Mouse (Mus musculus) CH12.LX (cell line): Measurements from ENCODE around the gene Ptov1. TPM values are rescaled to one million over a fixed set of nuclear protein-coding genes. Genes with fewer than 3 reads are reported as not detected.

Source experiments
- DNase-seq: peaks from one replicate; pipeline ENCODE4 v3.0.0-alpha.2; 2013; ENCODE audit errors: extremely low read depth
- H3K27ac ChIP-seq: 2 replicates; pipeline ENCODE4 v1.5.1; 2012; ENCODE audit warnings: low read depth, mild to moderate bottlenecking, control low read depth, moderate library complexity; ENCODE audit not compliant: insufficient read depth
- H3K27me3 ChIP-seq: replicated peaks from 2 replicates; pipeline ENCODE3; 2012; ENCODE audit warnings: inconsistent platforms
- H3K36me3 ChIP-seq, 2 experiments: replicated peaks in 1 of 2; 2 replicates each; pipeline versions ENCODE3 to v1.6.1; 2012; ENCODE audit warnings: inconsistent platforms in 1 of 2, low read length in 1 of 2, mild to moderate bottlenecking in 1 of 2, mixed read lengths in 1 of 2, moderate library complexity in 1 of 2; ENCODE audit not compliant: control insufficient read depth in 1 of 2, insufficient read depth in 1 of 2
- H3K4me1 ChIP-seq, 2 experiments: 2 replicates each; pipeline ENCODE4 v1.6.1; 2012; ENCODE audit warnings: inconsistent platforms in 1 of 2, moderate library complexity in 1 of 2; ENCODE audit not compliant: insufficient read depth in 2 of 2, control insufficient read depth in 1 of 2
- H3K4me2 ChIP-seq: 2 replicates; pipeline ENCODE4 v1.6.1; 2012; ENCODE audit warnings: low read depth, mild to moderate bottlenecking, control low read depth; ENCODE audit not compliant: poor library complexity, insufficient read depth, severe bottlenecking
- H3K4me3 ChIP-seq, 3 experiments: fragments of 150-350 bp in 1 of 3; sonication (generic) in 1 of 3; replicated peaks in 1 of 3; 2 replicates each; pipeline versions ENCODE3 to v1.5.1; 2011 to 2012; ENCODE audit warnings: low read depth in 2 of 3, low read length in 2 of 3, mild to moderate bottlenecking in 2 of 3, moderate library complexity in 2 of 3, control low read depth in 1 of 3, improper control_type of control experiment in 1 of 3, inconsistent platforms in 1 of 3, mixed read lengths in 1 of 3; ENCODE audit not compliant: poor library complexity in 1 of 3
- H3K79me2 ChIP-seq: replicated peaks from 2 replicates; pipeline ENCODE4 v1.6.1; 2012; ENCODE audit warnings: mild to moderate bottlenecking, moderate library complexity; ENCODE audit not compliant: control insufficient read depth, poor library complexity, insufficient read depth, severe bottlenecking; ENCODE audit errors: extremely low read depth
- H3K9ac ChIP-seq: 2 replicates; pipeline ENCODE4 v1.6.1; 2012; ENCODE audit warnings: low read depth, mild to moderate bottlenecking, control low read depth, moderate library complexity; ENCODE audit not compliant: insufficient read depth
- H3K9me3 ChIP-seq: replicated peaks from 2 replicates; pipeline ENCODE3; 2012; ENCODE audit warnings: low read length, inconsistent platforms, mixed read lengths
- CTCF ChIP-seq, 2 experiments: IDR thresholded peaks in 1 of 2; conservative IDR thresholded peaks in 1 of 2; 2 replicates each; pipeline ENCODE4 v1.5.1; 2011 to 2012; ENCODE audit warnings: low read depth in 2 of 2, low read length in 2 of 2, improper control_type of control experiment in 1 of 2, inconsistent platforms in 1 of 2, mild to moderate bottlenecking in 1 of 2, moderate library complexity in 1 of 2
- MAZ ChIP-seq: IDR thresholded peaks from 2 replicates; pipeline ENCODE4 v1.6.1; 2012; ENCODE audit warnings: low read depth, mild to moderate bottlenecking, inconsistent platforms, low read length, improper control_type of control experiment, moderate library complexity
- MXI1 ChIP-seq: IDR thresholded peaks from 2 replicates; pipeline ENCODE4 v1.6.1; 2011; ENCODE audit warnings: mild to moderate bottlenecking, low read depth, low read length, improper control_type of control experiment
- MYC ChIP-seq: IDR thresholded peaks from 2 replicates; pipeline ENCODE4 v1.6.1; 2011; ENCODE audit warnings: low read depth, mild to moderate bottlenecking, improper control_type of control experiment, low read length
- POLR2A ChIP-seq: IDR thresholded peaks from 2 replicates; pipeline ENCODE4 v1.6.1; 2011; ENCODE audit warnings: low read depth, mild to moderate bottlenecking, improper control_type of control experiment, low read length
- RAD21 ChIP-seq: IDR thresholded peaks from 2 replicates; pipeline ENCODE4 v1.6.1; 2011; ENCODE audit warnings: low read depth, mild to moderate bottlenecking, low read length, improper control_type of control experiment, moderate library complexity
- SIN3A ChIP-seq: IDR thresholded peaks from 2 replicates; pipeline ENCODE4 v1.6.1; 2012; ENCODE audit warnings: low read length, improper control_type of control experiment, inconsistent platforms
- SMC3 ChIP-seq: IDR thresholded peaks from 2 replicates; pipeline ENCODE4 v1.6.1; 2011; ENCODE audit warnings: low read depth, low read length, improper control_type of control experiment
- USF1 ChIP-seq: IDR thresholded peaks from 2 replicates; pipeline ENCODE4 v1.6.1; 2014; ENCODE audit warnings: low read depth, mild to moderate bottlenecking, inconsistent platforms, low read length, improper control_type of control experiment
- USF2 ChIP-seq: conservative IDR thresholded peaks from 2 replicates; pipeline ENCODE4 v1.6.1; 2011; ENCODE audit warnings: low read depth, low read length, improper control_type of control experiment
- ZMIZ1 ChIP-seq: IDR thresholded peaks from 2 replicates; pipeline ENCODE4 v1.6.1; 2012; ENCODE audit warnings: low read depth, mild to moderate bottlenecking, inconsistent platforms, low read length, improper control_type of control experiment
- dilution Hi-C: fragments of 300-500 bp; cut with MboI; formaldehyde crosslinking; loops from 2 replicates; pipeline ENCODE4 v1.14.3; 2020; ENCODE audit warnings: low sequenced_read_pairs; ENCODE audit not compliant: extremely low pct_unique_long_range_greater_than_20kb, extremely low pct_ligation_motif_present
- in situ Hi-C: fragments of 300-500 bp; cut with MboI; formaldehyde crosslinking; loops from 3 replicates; pipeline ENCODE4 v1.14.3; 2019; ENCODE audit warnings: low sequenced_read_pairs, low pct_ligation_motif_present, low pct_unique_long_range_greater_than_20kb, mixed read lengths
- polyA plus RNA-seq: library from polyadenylated mRNA; unstranded; fragments of >175 nt; gene quantifications from 2 replicates; pipeline ENCODE4 v1.2.1, GENCODE M21; 2012; ENCODE audit warnings: low read depth; ENCODE audit not compliant: insufficient read length
- total RNA-seq, 2 experiments: library from RNA; depleted of rRNA; stranded (reverse); fragments of 300-350 nt in 1 of 2; fragments of >200 nt in 1 of 2; gene quantifications; 2 replicates each; pipeline ENCODE4 v1.2.3; 2012 to 2014

Ptov1 gene
- total and polyA plus RNA-seq, 3 experiments = 5.7 to 21.0 (median 16.8) TPM

- H3K27ac ChIP-seq = no peak overlapping the region; the same call in 1 of the 2 replicates
- peaks cover 51 to 86% of the 10 kb centered on the region in 2 experiments for H3K36me3 ChIP-seq
- peaks cover 39 to 93% of the 10 kb centered on the region in 2 experiments for H3K4me1 ChIP-seq
- no peaks in the 10 kb centered on the region for H3K27me3 ChIP-seq
- H3K79me2 ChIP-seq = peaks cover 96% of the 10 kb centered on the region
- in situ Hi-C loops = no loop called here
- H3K4me2 ChIP-seq = no peak overlapping the region
- H3K9ac ChIP-seq = no peak overlapping the region
- TF ChIP-seq SIN3A (no peak), ZMIZ1 (0 out of 2 replicates have a peak, but pooled peaks have one; percentile 38), POLR2A (peak; percentile 18; the same call in 1 of the 2 replicates)
- TF ChIP-seq, all 38 proteins: peak for 2
- dilution Hi-C loops = no loop called here
- no peak for DNase-seq
- H3K4me3 ChIP-seq = no peak overlapping the region
- no peaks in the 10 kb centered on the region for H3K9me3 ChIP-seq
These were observed 42.8 kb downstream of the Ptov1 start for GRCm38 (mm10) chr7:44826771-44827170.

GRCm38 (mm10) chr7:44824872-44825271 is 44.7 kb downstream of the Ptov1 start:
- no peak overlapping the region for H3K9ac ChIP-seq
- no peaks in the 10 kb centered on the region for H3K27me3 ChIP-seq
- in situ Hi-C loops = no loop called here
- H3K4me2 ChIP-seq = no peak overlapping the region; the same call in 1 of the 2 replicates
- peaks cover 37 to 93% of the 10 kb centered on the region in 2 experiments for H3K4me1 ChIP-seq
- no peak overlapping the region for H3K4me3 ChIP-seq
- peaks cover 97% of the 10 kb centered on the region for H3K79me2 ChIP-seq
- dilution Hi-C loops = no loop called here
- H3K27ac ChIP-seq = peak overlapping the region; percentile 30; the same call in 1 of the 2 replicates
- H3K36me3 ChIP-seq = peaks cover 34 to 85% of the 10 kb centered on the region in 2 experiments
- peak; percentile 58 for TF ChIP-seq SMC3
- peak; percentile 49; the same call in 1 of the 2 replicates for TF ChIP-seq MXI1
- TF ChIP-seq MAZ = no peak
- peak; percentile 62 for TF ChIP-seq RAD21
- TF ChIP-seq CTCF (conservative IDR thresholded peaks at IDR 0.05 in 1 of 2, IDR thresholded peaks at IDR 0.05 in 1 of 2; ENCODE audit: low read depth in 2 of 2, low read length in 2 of 2) = peak; percentile 74 to 89
- 0 out of 2 replicates have a peak, but pooled peaks have one; percentile 20 for TF ChIP-seq MYC
- TF ChIP-seq POLR2A = peak; percentile 34; the same call in 1 of the 2 replicates
- no peak for TF ChIP-seq USF1
- TF ChIP-seq, all 38 proteins: peak for 6
- DNase-seq = peak; percentile 81
- no peaks in the 10 kb centered on the region for H3K9me3 ChIP-seq

DNA sequence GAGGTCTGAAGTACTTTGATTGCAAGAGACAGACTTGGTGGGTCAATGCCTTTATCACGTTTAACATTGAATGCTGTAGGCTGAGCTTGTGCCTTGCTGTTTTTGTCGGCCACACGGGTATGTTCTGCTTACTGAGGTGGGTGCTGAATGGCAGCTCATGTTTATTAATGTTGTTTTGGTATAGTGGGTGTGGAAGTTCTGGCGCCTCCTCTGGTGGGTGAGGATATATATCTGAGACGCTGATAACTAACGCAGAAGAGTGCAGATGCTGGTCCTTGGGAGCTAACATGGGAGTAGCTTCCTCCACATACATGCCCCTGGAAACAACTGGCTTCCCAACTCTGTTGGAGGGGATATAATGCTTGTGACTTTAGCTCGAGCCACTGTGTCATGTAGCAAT is 46.2 kb downstream of the Ptov1 start:
- H3K9me3 ChIP-seq = no peaks in the 10 kb centered on the region
- dilution Hi-C loops = no loop called here
- H3K27me3 ChIP-seq = no peaks in the 10 kb centered on the region
- no peak for DNase-seq
- peaks cover 26 to 83% of the 10 kb centered on the region in 2 experiments for H3K4me1 ChIP-seq
- in situ Hi-C loops = no loop called here
- H3K27ac ChIP-seq = peak overlapping the region; percentile 29; the same call in 1 of the 2 replicates
- no peak overlapping the region for H3K4me3 ChIP-seq
- 0 out of 2 replicates have a peak, but pooled peaks have one; percentile 31 for TF ChIP-seq ZMIZ1
- no peak for TF ChIP-seq USF2
- peaks cover 97% of the 10 kb centered on the region for H3K79me2 ChIP-seq
- 0 out of 2 replicates have a peak overlapping the region, but pooled peaks have one; percentile 2 for H3K4me2 ChIP-seq
- peaks cover 20 to 78% of the 10 kb centered on the region in 2 experiments for H3K36me3 ChIP-seq
- no peak overlapping the region; the same call in 1 of the 2 replicates for H3K9ac ChIP-seq
